Mouse (Mus musculus): ENCODE measurements around the gene Csf3. TPM values are rescaled to one million over a fixed set of nuclear protein-coding genes. Genes with fewer than 3 reads are reported as not detected.
"Not testable (repeated sequence)": the region's sequence is repeated elsewhere in the genome, so short reads cannot be mapped to it uniquely, and the experiment has no call there.

Csf3 gene
- not detected for total RNA-seq (2022)

DNA sequence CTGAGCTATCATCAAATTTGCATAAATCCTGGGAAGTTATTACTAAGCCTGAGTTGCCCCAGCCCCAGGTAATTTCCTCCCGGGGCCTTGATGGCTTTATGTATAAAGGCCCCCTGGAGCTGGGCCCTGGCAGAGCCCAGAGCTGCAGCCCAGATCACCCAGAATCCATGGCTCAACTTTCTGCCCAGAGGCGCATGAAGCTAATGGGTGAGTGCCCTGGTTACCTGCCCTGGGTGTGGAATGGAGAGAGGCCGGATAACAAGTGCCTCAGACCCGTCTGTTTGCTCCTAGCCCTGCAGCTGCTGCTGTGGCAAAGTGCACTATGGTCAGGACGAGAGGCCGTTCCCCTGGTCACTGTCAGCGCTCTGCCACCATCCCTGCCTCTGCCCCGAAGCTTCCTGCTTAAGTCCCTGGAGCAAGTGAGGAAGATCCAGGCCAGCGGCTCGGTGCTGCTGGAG lies at the start of gene Csf3:
Gene Csf3 (plus strand): TSS at position 51 of the 458 bp plus-strand sequence.
- no peak for DNase-seq

DNA sequence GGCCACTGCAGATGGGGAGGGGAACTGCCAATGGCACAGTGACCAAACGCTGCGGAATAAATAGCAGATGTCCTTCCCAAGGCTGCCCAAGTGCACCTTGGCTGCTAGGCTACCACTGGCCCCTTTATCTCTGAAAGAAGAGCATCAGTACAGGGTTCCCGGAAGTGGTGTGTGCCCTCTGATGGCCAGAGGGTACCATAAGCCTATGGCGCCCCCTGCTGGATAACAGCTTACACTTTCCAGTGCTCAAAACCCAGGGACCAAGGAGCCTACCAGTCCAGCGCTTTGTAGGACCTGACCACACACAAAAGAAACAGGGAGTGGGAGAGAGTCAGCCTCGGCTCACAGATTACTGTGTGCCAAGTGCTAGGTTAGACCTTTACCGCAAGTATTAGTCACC lies 46.0 kb upstream of the Csf3 start:
- not testable (repeated sequence) for DNase-seq

DNA sequence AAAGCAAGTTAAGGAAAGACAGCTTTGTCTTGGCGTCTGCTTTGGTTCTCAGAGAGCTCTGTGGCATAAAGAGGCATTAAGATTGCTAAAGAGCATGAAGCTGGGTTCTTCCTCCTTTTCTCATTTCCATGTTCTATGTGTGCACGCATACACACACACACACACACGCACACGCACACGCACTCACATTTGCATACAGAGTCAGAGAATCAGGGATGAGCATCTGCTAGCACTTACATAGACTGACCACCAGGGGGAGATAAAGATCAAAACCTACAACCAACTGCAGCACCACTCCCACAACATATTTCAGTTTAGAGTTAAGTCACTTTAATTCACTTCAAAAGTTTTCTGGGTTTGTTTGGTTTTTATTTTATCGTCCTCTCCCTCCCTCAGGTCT lies 40.5 kb upstream of the Csf3 start:
- DNase-seq, result no peak

DNA sequence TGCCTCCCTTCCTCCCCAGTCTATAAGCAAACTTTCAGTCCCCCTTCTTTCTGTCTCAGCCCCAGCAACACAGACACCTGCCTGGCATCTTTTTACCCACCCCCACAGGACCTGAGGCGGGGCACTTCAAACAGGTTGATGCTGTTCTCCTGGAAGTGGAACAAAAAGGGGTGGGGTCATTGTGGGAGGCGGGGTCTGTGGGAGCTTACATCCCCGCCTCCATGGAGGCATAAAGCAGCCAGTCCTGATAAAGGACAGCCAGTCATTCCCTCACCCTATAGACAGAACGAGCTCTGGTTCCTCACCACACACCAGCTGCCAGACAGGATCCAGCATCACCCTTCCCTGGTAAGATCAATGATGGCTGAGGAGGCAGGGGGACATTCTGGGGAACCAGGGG lies 37.0 kb upstream of the Csf3 start, which contains the start of gene Gsdma:
Gene Gsdma (plus strand): TSS at position 261 of the 400 bp plus-strand sequence.
- DNase-seq, result no peak

DNA sequence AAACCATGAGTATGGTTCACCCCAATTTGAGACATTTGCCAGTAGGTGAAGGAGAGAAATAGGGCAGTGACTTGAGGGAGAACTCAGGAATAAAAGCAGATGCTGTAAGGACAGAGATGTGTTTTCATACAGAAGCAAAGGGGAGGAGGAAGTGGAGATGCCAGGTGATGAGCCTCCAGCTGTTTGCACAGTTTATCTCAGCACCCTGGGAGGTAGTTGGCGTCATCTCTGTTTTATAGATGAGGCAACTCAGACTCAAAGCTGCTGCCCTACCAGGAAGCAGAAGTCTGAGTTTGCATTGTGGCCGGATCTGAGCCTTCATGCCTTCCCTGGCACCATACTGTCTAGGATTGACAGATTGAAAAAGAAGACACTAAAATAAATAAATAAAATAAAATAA lies 32.1 kb upstream of the Csf3 start:
- no peak for DNase-seq

DNA sequence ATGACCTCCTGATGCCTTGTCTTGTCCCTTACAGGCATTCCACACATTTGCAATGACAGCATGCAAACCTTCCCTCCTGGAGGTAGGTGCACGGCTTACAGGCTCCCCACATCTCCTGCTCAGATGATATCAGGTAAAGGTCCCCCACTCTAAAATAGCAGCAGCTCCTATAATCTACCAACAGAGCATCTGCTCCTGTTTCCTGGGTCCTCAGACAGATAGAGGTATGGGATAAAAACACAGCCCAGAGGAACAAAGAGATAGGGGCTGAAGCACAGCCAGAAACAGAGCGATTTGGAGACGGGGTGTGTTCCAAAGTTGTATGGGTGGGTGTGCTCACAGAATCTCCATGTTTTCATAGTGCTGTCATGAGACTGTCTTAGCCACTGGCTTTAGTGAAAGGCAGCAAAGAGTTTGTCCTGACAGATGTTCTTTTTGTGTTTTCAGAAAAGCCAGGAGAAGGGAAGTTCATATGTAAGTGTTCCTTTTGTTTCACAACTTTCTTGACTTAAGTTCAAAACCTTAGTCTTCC lies 29.7 kb upstream of the Csf3 start:
- no peak for DNase-seq

DNA sequence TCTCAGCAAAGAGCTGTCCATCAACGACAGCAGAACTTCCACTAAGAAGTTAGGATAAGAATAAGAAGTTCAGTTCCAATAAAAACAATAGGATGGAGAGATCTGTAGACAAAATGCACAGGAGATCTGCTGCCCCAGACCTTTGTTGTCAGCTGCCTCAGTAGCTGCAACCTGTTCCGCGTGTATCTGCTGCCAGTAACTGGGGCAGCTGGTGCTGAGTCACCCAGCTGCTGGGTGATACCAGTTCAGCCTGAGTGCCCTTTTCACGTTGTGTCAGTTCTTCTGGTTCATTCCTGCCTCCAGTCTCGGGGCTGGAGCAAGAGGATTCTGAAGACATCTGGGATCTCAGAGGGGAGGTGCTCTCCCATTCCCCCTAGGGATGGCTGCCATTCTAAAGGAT lies 29.2 kb upstream of the Csf3 start:
- no peak for DNase-seq

DNA sequence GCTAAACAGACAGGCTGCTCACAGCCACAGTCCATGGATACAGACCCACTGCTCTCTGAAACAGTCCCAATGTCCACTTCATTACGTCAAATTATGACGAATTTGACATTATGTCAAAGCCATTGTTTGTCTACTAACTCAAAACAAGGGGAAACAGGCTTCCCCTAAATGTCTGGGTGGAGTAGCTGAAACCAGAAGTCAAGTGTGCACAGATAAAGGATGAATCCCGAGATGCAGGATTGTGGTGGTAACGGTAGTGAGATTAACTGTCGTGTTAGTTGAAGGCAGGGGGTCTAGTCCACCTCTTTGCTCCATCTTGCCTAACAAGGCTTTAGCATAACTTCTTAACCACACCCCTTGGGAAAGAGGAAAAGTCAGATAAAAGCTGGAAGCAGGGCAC lies 28.6 kb upstream of the Csf3 start:
- DNase-seq, result no peak

DNA sequence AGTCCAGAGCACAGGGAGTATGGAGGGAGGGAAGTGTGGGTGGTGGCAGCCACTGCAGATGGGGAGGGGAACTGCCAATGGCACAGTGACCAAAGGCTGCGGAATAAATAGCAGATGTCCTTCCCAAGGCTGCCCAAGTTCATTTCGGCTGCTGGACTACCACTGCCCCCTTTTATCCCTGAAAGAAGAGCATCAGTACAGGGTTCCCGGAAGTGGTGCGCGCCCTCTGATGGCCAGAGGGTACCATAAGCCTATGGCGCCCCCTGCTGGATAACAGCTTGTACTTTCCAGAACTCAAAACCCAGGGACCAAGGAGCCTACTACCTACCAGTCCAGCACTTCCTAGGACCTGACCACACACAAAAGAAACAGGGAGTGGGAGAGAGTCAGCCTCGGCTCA lies 27.9 kb upstream of the Csf3 start:
- not testable (repeated sequence) for DNase-seq

DNA sequence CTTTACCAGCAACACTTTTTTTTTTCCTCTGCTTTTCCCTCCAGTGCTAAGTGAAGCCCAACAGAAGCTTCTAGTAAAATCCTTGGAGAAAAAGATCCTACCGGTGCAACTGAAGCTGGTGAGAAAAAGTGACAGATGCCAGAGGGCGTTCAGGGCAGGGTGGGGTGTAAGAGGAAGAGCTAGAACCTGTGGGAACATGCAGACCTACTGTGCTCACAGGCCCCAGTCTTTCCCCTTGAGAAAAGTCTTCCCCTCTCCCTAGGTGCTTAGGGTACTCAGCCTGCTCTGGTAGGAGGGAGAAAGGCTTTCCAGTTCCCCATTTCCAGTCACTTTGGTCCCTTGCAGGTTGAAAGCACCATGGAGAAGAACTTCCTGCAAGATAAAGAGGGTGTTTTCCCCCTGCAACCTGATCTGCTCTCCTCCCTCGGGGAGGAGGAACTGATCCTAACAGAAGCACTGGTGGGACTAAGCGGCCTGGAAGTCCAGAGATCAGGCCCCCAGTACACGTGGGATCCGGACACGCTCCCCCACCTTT lies 25.2 kb upstream of the Csf3 start:
- DNase-seq, result no peak

DNA sequence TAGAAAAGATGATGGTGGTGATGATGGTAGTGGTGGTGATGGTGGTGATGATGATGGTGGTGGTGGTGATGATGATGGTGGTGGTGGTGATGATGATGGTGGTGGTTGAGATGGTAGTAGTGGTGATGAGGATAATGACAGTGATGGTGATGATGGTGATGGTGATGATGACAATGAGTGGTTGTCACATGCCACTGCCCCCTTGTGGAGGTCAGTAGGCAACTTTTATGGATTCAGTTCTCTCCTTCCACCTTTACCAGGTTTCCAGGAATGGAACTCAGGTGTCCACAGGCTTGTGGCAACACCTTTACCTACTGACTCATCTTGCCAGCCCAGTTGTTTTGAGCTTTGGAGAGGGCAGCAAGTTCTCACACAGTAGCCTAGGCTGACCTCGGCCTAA lies 21.0 kb upstream of the Csf3 start:
- no peak for DNase-seq

DNA sequence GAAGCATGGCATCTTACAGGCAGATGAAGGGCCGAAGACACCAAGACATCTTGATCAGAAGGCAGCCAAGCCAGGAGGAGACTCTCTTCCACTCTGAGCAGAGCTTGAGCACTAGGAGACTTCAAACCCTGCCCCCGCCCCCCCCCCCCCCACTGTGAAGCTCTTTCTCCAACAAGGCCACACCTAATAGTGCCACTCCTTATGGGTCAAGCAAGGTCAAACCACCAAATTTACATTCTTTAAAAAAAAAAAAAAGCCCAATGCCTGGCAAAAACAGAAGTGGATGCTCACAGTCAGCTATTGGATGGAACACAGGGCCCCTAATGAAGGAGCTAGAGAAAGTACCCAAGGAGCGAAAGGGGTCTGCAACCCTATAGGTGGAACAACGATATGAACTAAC lies 20.5 kb upstream of the Csf3 start:
- DNase-seq, result not testable (repeated sequence)

DNA sequence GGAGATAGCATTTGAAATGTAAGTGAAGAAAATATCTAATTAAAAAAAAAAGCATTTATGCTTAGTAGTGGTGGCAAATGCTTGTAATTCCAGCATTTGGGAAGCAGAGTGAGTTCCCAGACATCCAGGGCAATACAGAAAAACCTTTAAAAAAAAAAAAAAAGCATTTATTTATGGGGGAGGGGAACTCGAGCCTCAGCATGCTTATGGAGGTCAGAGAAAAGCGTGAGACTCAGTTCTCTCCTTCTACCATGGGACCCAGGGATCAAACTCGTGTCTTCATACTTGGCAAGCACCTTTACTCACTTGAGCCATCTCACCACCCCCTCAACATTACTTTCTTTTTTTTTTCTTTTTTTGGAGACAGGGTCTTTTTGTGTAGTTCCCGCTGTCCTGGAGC lies 19.9 kb upstream of the Csf3 start:
- DNase-seq, result no peak

DNA sequence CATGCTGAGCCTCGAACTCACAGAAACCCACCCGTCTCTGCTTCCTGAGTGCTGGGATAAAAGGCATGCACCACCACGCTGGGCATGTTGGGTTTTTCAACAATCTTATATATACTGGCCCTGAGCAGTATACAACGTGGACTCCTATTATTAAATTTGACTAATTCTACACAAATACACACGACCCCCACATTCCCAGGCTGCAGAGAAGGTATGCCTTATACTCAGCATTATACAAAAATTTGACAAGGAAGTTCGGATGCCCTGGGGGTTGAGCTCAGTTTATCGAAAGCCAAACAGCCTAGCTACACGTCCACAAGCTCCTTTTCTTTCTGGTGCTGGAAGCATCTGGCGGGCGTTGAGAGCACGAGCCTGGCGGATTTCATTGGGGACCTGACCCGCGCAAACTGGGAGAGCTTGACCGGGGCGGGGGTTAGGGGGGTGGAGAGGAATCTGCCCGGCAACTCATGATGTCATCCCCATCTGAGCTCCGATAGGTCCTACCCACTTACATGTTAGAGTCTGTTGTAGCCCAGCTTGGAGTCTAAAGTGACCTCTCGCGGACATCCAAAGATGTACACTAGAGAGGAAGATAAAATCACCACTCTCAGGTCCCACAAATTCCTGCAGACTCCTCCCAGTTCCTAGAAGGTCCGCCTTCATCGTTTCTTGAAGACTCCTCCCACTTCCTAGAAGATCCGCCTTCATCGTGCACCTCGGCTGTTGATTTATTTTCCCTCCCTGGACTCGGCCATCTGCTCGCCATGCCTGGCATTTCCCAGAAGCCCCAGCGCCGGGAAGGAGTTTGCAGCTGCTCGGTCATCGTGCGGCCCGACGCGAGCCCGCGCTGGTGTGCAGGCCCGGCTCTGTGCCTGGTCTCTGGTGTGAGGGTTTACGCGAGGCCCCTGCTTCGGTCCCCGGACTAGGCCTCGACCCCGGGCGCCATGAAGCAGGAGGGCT lies 19.0 kb upstream of the Csf3 start, which contains the start of gene Psmd3:
Gene Psmd3 (plus strand): TSS at position 769 of the 960 bp plus-strand sequence.
- DNase-seq, result peak; percentile 97

DNA sequence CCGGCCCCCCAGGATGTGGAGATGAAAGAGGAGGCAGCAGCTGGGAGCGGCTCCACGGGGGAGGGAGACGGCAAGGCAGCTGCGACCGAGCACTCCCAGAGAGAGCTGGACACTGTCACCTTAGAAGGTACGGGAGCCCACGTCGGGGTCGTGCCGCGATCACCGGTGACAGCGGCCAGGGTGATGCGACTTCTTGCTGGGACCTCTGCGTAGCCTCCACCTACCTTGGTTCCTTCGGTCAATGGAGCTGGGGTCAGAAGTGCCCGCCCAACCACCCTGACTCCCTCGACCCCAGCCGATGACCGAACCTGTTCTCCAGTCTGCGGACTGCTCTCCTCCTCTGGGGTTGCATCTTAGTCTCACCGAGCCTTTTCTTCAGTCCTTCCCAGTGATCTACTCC lies 18.3 kb upstream of the Csf3 start:
- DNase-seq, result no peak

DNA sequence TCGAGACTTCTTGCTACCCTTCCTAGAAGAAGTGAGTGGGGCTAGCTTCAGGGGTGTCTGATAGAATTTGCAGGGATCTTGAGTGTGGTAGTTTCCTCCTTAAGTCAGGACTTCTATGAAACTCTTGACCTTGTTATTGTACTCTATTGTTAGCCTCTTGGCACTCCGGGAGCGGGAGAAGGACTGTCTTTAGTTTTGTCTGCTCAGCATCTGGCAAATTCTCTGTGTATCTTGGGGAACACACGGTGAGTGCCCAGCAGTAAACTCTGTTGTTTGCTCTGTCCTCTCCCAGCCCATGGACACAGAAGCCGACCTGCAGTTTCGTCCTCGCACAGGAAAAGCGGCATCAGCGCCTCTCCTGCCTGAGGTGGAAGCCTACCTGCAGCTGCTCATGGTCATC lies 15.4 kb upstream of the Csf3 start:
- DNase-seq, result no peak

DNA sequence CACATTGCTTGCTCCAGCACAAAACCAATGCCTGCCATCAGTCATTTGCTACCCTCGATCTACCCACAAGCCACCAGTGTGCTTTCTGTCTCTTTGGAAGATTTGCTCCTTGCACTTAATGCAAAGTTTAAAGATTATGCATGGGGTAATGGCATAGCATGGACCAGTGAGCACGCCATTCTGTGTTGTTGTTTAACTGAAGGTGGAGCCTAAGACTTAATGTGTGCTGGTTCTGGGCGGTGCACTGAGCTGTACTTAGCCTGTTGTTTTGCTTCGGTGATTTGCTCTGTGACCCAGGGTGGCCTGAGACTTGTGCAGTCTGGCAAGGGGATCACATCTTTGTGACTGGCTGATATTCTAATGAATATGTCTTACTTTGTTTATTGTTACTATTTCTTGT lies 14.1 kb upstream of the Csf3 start:
- no peak for DNase-seq

DNA sequence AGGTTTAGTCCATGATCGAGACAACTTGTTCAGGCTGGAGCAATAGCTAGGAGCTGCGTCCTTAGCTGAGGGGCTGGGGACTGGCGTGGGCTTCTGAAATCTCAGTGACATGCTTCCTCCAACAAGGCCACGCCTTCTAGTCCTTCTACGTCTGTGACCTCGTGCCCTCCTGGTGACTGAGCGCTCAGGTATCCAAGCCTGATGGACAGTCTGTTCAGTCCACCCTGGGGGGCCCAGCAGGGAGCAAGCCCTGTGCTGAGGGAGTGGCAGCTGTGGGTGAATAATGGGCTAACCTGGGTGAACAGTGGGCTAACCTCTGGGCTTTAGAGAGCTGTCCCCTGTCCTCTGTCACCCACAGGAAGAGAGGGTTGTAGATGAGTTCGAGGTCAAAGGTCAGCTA lies 13.1 kb upstream of the Csf3 start:
- no peak for DNase-seq

DNA sequence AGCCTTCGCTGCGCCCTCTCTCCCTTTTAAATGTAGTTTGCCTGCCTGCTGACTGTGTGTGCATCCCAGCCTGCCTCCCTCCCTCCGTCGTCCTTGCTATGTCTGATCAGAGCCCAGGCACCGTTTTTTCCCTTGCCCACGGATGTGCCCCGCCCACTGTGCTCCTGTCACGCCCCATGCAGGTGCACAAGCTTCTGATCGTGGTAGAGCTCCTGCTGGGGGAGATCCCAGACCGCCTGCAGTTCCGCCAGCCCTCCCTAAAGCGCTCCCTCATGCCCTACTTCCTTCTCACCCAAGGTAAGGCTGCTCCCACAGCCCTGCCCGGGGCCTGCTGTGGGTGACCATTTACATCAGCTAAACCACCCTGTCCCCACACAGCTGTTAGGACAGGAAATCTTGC lies 7.9 kb upstream of the Csf3 start:
- DNase-seq, result no peak

DNA sequence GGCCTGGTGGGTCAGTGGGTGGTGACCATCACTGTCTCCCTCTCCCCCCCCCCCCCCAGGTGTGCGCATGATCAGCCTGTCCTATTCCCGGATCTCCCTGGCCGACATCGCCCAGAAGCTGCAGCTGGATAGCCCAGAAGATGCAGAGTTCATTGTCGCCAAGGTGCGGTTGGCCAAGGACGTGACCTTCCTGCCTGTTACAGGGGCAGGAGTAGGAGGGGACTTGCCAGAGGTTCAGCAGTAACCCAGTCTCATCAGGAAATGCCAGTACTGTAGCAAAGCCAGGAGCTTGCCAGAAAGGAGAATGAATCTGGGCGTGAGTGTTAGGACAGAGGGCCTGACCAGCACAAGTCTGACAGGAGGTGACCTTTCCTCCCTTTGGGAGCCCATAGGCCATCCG lies 7.3 kb upstream of the Csf3 start:
- DNase-seq, result no peak

DNA sequence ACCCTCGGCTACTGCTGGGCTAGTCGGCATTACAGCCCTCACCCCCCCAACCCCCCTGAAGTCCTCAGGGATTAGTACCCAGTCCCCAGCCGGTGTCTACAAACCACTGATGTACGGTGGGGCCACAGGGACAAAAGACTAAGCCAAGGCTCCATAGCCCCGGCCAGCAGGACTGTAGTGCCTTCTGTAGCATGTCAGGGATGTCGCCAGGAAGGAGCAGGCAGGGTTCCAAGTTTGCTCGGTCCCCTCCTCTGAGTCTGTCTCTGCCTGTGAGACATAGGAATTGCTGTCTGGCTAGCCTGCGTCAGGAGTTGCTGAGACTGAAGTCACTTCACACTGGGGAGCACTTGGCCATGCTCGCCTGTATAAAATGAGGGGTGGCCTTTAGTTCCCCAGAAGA lies 6.8 kb upstream of the Csf3 start:
- DNase-seq, result no peak

DNA sequence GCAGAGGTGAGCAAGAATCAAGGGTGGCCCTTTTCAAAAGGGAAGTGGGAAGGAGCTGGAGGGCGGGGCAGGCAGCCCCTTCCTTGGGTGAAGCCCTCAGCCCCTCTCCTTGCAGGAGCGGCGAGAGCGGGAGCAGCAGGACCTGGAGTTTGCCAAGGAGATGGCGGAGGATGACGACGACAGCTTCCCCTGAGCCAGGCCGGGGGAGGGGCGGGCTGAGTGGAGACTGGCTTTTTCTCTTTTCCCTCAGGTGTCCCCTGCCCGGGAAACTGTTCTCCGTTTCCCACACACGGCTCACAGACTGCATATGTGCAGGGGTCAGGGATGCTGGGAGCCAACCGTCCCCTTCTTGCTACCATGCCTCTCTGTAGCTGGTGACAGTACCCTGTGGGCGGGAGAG lies 5.7 kb upstream of the Csf3 start:
- DNase-seq, result no peak

DNA sequence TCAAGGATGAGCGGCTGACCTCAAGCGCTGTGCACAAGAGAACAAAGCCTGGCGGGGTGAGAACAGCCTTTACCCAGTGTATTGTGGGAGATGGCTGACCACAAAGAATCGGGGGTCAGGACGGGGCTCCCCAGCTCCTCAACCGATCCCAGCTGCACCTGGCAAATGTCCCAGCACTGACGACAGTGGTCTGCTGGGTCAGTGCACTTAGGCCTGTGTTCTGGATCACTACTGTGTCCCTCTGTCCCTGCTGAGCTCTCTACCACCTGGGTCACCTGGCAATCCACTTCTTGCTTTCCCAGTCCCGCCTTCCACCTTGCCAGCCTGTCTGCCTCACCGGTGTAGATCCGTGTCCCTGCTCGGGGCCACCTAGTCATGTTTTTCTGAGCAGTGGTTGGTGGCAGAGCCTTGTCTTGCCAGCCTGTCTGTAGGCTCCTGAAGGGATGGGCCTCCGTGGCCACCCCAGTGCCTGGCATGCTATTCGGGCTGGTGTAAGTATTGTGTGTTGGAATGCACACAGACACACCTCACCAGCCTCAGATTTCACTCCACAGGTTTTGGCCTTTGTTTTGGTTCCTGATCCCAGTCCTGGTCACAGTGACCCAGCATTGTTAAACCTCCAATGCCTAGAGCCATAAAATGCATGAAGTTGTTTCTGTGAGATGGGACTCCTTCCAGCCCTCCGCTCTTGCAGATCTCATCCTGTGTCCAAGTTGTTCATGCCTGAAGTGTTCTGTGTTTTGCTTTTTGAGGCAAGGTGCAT lies 4.4 kb upstream of the Csf3 start:
- DNase-seq, result no peak

Data from adrenal gland, adult 8-10 months (tissue).